Mouse (Mus musculus): ENCODE measurements around the gene Sap18. TPM values are rescaled to one million over a fixed set of nuclear protein-coding genes. Genes with fewer than 3 reads are reported as not detected.
"Not testable (repeated sequence)": the region's sequence is repeated elsewhere in the genome, so short reads cannot be mapped to it uniquely, and the experiment has no call there.

The Sap18 gene
- 111 TPM for polyA plus RNA-seq (2012; fragmentation: generic; extraction: Trizol)
- long read RNA-seq, experiment 1, full-length matches to known transcripts, result 157 of 166 reads
- long read RNA-seq, experiment 1, partial matches to known transcripts, result 1 of 166 reads
- long read RNA-seq, experiment 1, other reads (novel, unspliced or antisense), result 8 of 166 reads
- long read RNA-seq, experiment 2, full-length matches to known transcripts, result 123 of 133 reads
- long read RNA-seq, experiment 2, partial matches to known transcripts, result 0 of 133 reads
- long read RNA-seq, experiment 2, other reads (novel, unspliced or antisense), result 10 of 133 reads

GRCm38 (mm10) chr14:57797991-57798931 lies at the start of gene Sap18:
Gene Sap18, plus strand, starts transcription at chr14:57798180.
- Histone ChIP-seq H3K79me2 (ENCODE audit: control insufficient read depth, insufficient read depth) (peaks cover 52% of the 10 kb centered on the region), H3K27me3 (ENCODE audit: control insufficient read depth, insufficient read depth, insufficient read length) (no peaks in the 10 kb centered on the region), H3K36me3 (ENCODE audit: control insufficient read depth, insufficient read depth) (peaks cover 36% of the 10 kb centered on the region), H3K4me3 (ENCODE audit: insufficient read depth, poor library complexity, severe bottlenecking) (peak within 1 kb of the TSS; percentile 84), H3K79me3 (ENCODE audit: low read depth) (peaks cover 37% of the 10 kb centered on the region), H3ac (ENCODE audit: control insufficient read depth, insufficient read length, low read depth) (peak within 1 kb of the TSS; percentile 92)
- TF ChIP-seq MYOD1 (IDR thresholded peaks at IDR 0.05; ENCODE audit: control insufficient read depth, insufficient read length, low read depth) (no peak), USF1 (IDR thresholded peaks at IDR 0.05; ENCODE audit: low read depth) (no peak), MYOG (IDR thresholded peaks at IDR 0.05; ENCODE audit: control insufficient read depth, extremely low read depth, insufficient read length) (no peak), FOSL1 (IDR thresholded peaks at IDR 0.05; ENCODE audit: insufficient read depth, low read length, poor library complexity, severe bottlenecking) (no peak), MAX (IDR thresholded peaks at IDR 0.05) (peak; percentile 76), CEBPB (IDR thresholded peaks at IDR 0.05; ENCODE audit: low read depth) (no peak)

- Histone ChIP-seq H3K27me3 (ENCODE audit: control insufficient read depth, insufficient read depth, insufficient read length) (no peaks in the 10 kb centered on the region), H3K79me3 (ENCODE audit: low read depth) (peaks cover 6% of the 10 kb centered on the region), H3K4me3 (ENCODE audit: insufficient read depth, poor library complexity, severe bottlenecking) (no peak overlapping the region), H3K36me3 (ENCODE audit: control insufficient read depth, insufficient read depth) (no peaks in the 10 kb centered on the region), H3ac (ENCODE audit: control insufficient read depth, insufficient read length, low read depth) (no peak overlapping the region), H3K79me2 (ENCODE audit: control insufficient read depth, insufficient read depth) (peaks cover 13% of the 10 kb centered on the region)
- no peak for TF ChIP-seq USF1 (IDR thresholded peaks at IDR 0.05; ENCODE audit: low read depth)
- TF ChIP-seq MYOD1 (IDR thresholded peaks at IDR 0.05; ENCODE audit: control insufficient read depth, insufficient read length, low read depth), result no peak
- TF ChIP-seq CTCF (IDR thresholded peaks at IDR 0.05; ENCODE audit: control insufficient read depth, insufficient read depth, insufficient read length), result no peak
- no peak for TF ChIP-seq FOSL1 (IDR thresholded peaks at IDR 0.05; ENCODE audit: insufficient read depth, low read length, poor library complexity, severe bottlenecking)
- TF ChIP-seq CEBPB (IDR thresholded peaks at IDR 0.05; ENCODE audit: low read depth), result no peak
- no peak for TF ChIP-seq MYOG (IDR thresholded peaks at IDR 0.05; ENCODE audit: control insufficient read depth, extremely low read depth, insufficient read length)
- no peak for TF ChIP-seq MAX (IDR thresholded peaks at IDR 0.05)
Observed at GRCm38 (mm10) chr14:57749501-57749900, 48.5 kb upstream of the Sap18 start.

GRCm38 (mm10) chr14:57751006-57751405 lies 47.0 kb upstream of the Sap18 start:
- H3K79me2 ChIP-seq (ENCODE audit: control insufficient read depth, insufficient read depth); H3K36me3 ChIP-seq (ENCODE audit: control insufficient read depth, insufficient read depth); H3ac ChIP-seq (ENCODE audit: control insufficient read depth, insufficient read length, low read depth); H3K4me3 ChIP-seq (ENCODE audit: insufficient read depth, poor library complexity, severe bottlenecking); H3K27me3 ChIP-seq (ENCODE audit: control insufficient read depth, insufficient read depth, insufficient read length); H3K79me3 ChIP-seq (ENCODE audit: low read depth): not testable (repeated sequence)

DNA sequence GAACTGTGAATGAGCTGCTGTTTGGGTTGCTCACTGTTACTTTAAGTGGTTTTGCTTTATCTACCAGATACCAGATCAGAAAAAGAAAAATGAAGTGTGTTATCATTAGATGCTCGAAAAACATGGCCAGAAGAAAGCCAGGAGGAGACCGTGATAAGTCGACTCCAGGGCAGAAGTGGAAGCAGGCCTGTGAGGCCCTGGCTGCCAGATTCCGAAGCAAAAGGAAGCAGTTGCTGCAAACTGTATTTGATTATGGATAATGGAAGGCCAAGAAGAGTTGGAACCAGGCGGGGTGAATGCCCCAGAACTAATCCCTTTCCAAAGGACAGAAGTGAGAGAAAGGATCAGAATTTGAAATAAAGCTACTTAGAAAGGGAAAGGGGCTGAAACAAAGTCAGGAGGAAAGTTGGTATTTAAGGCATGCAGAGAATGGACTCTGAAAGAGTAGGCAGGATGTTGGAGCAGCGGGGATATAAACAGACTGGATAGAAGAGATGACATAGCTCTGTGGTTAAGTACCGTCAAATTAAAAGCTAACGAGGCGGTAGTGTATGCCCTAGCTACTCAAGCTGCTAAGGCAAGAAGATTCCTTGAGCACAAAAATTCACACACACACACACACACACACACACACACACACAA lies 44.5 kb upstream of the Sap18 start:
- Histone ChIP-seq H3K36me3 (ENCODE audit: control insufficient read depth, insufficient read depth) (no peaks in the 10 kb centered on the region), H3K4me3 (ENCODE audit: insufficient read depth, poor library complexity, severe bottlenecking) (no peak overlapping the region), H3K27me3 (ENCODE audit: control insufficient read depth, insufficient read depth, insufficient read length) (no peaks in the 10 kb centered on the region), H3ac (ENCODE audit: control insufficient read depth, insufficient read length, low read depth) (no peak overlapping the region), H3K79me2 (ENCODE audit: control insufficient read depth, insufficient read depth) (no peaks in the 10 kb centered on the region), H3K79me3 (ENCODE audit: low read depth) (no peaks in the 10 kb centered on the region)
- TF ChIP-seq CTCF (IDR thresholded peaks at IDR 0.05; ENCODE audit: control insufficient read depth, insufficient read depth, insufficient read length), result no peak
- TF ChIP-seq MAX (IDR thresholded peaks at IDR 0.05), result no peak
- TF ChIP-seq FOSL1 (IDR thresholded peaks at IDR 0.05; ENCODE audit: insufficient read depth, low read length, poor library complexity, severe bottlenecking), result no peak
- no peak for TF ChIP-seq USF1 (IDR thresholded peaks at IDR 0.05; ENCODE audit: low read depth)
- TF ChIP-seq MYOD1 (IDR thresholded peaks at IDR 0.05; ENCODE audit: control insufficient read depth, insufficient read length, low read depth), result no peak
- no peak for TF ChIP-seq MYOG (IDR thresholded peaks at IDR 0.05; ENCODE audit: control insufficient read depth, extremely low read depth, insufficient read length)
- no peak for TF ChIP-seq CEBPB (IDR thresholded peaks at IDR 0.05; ENCODE audit: low read depth)

DNA sequence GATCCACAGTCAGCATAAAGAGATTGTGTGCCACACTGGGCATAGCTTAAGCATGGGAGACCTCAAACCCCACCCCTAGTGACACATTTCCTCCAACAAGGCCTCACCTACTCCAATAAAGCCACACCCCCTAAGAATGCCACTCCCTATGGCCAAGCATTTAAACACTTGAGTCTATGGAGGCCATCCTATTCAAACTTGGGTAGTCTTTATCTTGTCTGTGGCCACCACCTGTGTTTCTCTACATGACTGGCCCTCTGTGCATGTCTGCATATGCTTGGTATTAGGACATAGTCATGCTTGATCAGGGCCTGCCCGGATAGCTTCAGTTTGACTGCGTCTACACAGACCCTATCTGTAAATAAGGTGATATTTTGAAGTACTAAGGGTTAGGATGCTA lies 42.3 kb upstream of the Sap18 start:
- no peak for TF ChIP-seq MYOG (IDR thresholded peaks at IDR 0.05; ENCODE audit: control insufficient read depth, extremely low read depth, insufficient read length)
- TF ChIP-seq MAX (IDR thresholded peaks at IDR 0.05), result no peak
- no peak for TF ChIP-seq CTCF (IDR thresholded peaks at IDR 0.05; ENCODE audit: control insufficient read depth, insufficient read depth, insufficient read length)
- no peak for TF ChIP-seq USF1 (IDR thresholded peaks at IDR 0.05; ENCODE audit: low read depth)
- no peak for TF ChIP-seq CEBPB (IDR thresholded peaks at IDR 0.05; ENCODE audit: low read depth)
- no peak for TF ChIP-seq FOSL1 (IDR thresholded peaks at IDR 0.05; ENCODE audit: insufficient read depth, low read length, poor library complexity, severe bottlenecking)
- TF ChIP-seq MYOD1 (IDR thresholded peaks at IDR 0.05; ENCODE audit: control insufficient read depth, insufficient read length, low read depth), result no peak
- Histone ChIP-seq H3K27me3 (ENCODE audit: control insufficient read depth, insufficient read depth, insufficient read length) (no peaks in the 10 kb centered on the region), H3ac (ENCODE audit: control insufficient read depth, insufficient read length, low read depth) (no peak overlapping the region), H3K4me3 (ENCODE audit: insufficient read depth, poor library complexity, severe bottlenecking) (no peak overlapping the region), H3K79me2 (ENCODE audit: control insufficient read depth, insufficient read depth) (no peaks in the 10 kb centered on the region), H3K36me3 (ENCODE audit: control insufficient read depth, insufficient read depth) (no peaks in the 10 kb centered on the region), H3K79me3 (ENCODE audit: low read depth) (no peaks in the 10 kb centered on the region)

All from C2C12 (cell line).